9 mouse cellular contexts compared by ENCODE assay signal in the genomic region with DNA sequence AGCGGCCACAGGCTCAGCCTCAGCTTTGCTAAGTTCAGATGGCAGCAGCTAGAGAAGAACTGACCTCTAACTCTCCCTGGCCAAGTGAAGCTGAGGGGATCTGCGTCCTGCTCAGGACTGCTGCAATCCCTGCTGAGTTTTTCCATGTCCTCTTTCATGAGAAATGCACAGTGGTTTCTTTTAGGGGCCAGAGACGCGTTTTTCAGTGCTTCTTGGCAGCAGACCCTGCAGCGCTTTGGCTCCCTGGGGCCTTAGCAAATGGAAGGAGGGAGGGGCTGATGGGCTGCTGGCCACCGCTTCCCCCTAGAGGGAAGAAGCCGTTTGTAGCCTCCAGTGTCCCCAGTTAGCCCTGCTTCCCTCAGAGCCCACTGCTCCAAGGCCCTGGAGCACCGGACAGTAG. TPM values are rescaled to one million over a fixed set of nuclear protein-coding genes. Genes with fewer than 3 reads are reported as not detected.
DNase-seq lines count a peak whose midpoint lies in the region; ATAC-seq and TF ChIP-seq lines count a peak whose summit lies in the region.
"Had no signal": no experiment of that assay in that cellular context is flagged by ENCODE, and none has a peak within 500 bp of the region (broad histone marks: within the 10 kb centered on the region; RNA-seq: fewer than 3 reads in every experiment).

No protein-coding gene starts in this region.

- peak overlapping the region; percentile 11; the same call in 1 of the 2 replicates for H3K4me2 ChIP-seq in forebrain, embryonic 16.5 days (ENCODE audit: low read length)
- H3K4me2 ChIP-seq in hindbrain, embryonic 11.5 days (replicated peaks; ENCODE audit: low read depth, low read length), result no peak overlapping the region
- no peak overlapping the region for H3K4me2 ChIP-seq in midbrain, embryonic 14.5 days (ENCODE audit: low read length)
- H3K4me2 ChIP-seq in liver, postnatal 0 days (ENCODE audit: low read depth, low read length), result no peak overlapping the region

- H3K4me1 ChIP-seq in forebrain, embryonic 16.5 days (replicated peaks; ENCODE audit: control insufficient read depth, insufficient read depth, low read length), result peaks cover 32% of the 10 kb centered on the region
- H3K4me1 ChIP-seq in hindbrain, embryonic 11.5 days (replicated peaks; ENCODE audit: control insufficient read depth, insufficient read depth, low read length), result peaks cover 8% of the 10 kb centered on the region; the same call in 1 of the 2 replicates
- H3K4me1 ChIP-seq in midbrain, embryonic 14.5 days (ENCODE audit: control insufficient read depth, insufficient read depth, low read length), result peaks cover 24% of the 10 kb centered on the region
- no peaks in the 10 kb centered on the region for H3K4me1 ChIP-seq in liver, postnatal 0 days (ENCODE audit: insufficient read depth)

- TF ChIP-seq EP300 in liver, postnatal 0 days (IDR thresholded peaks at IDR 0.05; ENCODE audit: low read depth), result no peak

- no peaks in the 10 kb centered on the region for H3K27me3 ChIP-seq in forebrain, embryonic 16.5 days (replicated peaks; ENCODE audit: control insufficient read depth, insufficient read depth, low read length)
- H3K27me3 ChIP-seq in hindbrain, embryonic 11.5 days (ENCODE audit: control insufficient read depth, insufficient read depth, low read length), result peaks cover 14% of the 10 kb centered on the region; the same call in 1 of the 2 replicates
- no peaks in the 10 kb centered on the region for H3K27me3 ChIP-seq in midbrain, embryonic 14.5 days (ENCODE audit: control insufficient read depth, insufficient read depth, low read length)
- no peaks in the 10 kb centered on the region for H3K27me3 ChIP-seq in liver, postnatal 0 days (ENCODE audit: insufficient read depth, low read length)

- peak; percentile 9 for DNase-seq in embryo, embryonic 10 days (ENCODE audit: low spot score)
- DNase-seq in embryo, embryonic 11 days, result no peak
- DNase-seq in MN1 (ENCODE audit: low spot score), result peak; percentile 18
- peak; percentile 16 for DNase-seq in hindbrain, embryonic 11.5 days (ENCODE audit: low spot score)
- peak; percentile 51 for DNase-seq in midbrain, embryonic 14.5 days
- no peak for DNase-seq in liver, postnatal 0 days
- no peak for DNase-seq in spleen, postnatal 14 days (ENCODE audit: low spot score in 2 of 2)

- peak overlapping the region; percentile 37 for H3K27ac ChIP-seq in forebrain, embryonic 16.5 days (ENCODE audit: low read length)
- H3K27ac ChIP-seq in hindbrain, embryonic 11.5 days (ENCODE audit: low read depth, low read length), result no peak overlapping the region
- peak overlapping the region; percentile 5; the same call in 1 of the 2 replicates for H3K27ac ChIP-seq in midbrain, embryonic 14.5 days (replicated peaks; ENCODE audit: low read depth, low read length)
- H3K27ac ChIP-seq in liver, postnatal 0 days (ENCODE audit: low read depth), result no peak overlapping the region
- H3K27ac ChIP-seq: liver, embryonic 14.5 days had no signal

- no peak for TF ChIP-seq CTCF in liver, postnatal 0 days (IDR thresholded peaks at IDR 0.05; ENCODE audit: low read depth)

- 0 out of 2 replicates have a peak overlapping the region, but pooled peaks have one; percentile 17 for H3K9ac ChIP-seq in forebrain, embryonic 16.5 days (replicated peaks; ENCODE audit: low read depth, low read length)
- H3K9ac ChIP-seq in hindbrain, embryonic 11.5 days (ENCODE audit: low read depth, low read length), result no peak overlapping the region
- no peak overlapping the region for H3K9ac ChIP-seq in midbrain, embryonic 14.5 days (replicated peaks; ENCODE audit: low read length)
- no peak overlapping the region; the same call in 1 of the 2 replicates for H3K9ac ChIP-seq in liver, postnatal 0 days (replicated peaks)
- H3K9ac ChIP-seq: liver, embryonic 14.5 days had no signal

- peak; percentile 31; the same call in 1 of the 2 replicates for ATAC-seq in forebrain, embryonic 16.5 days
- ATAC-seq in hindbrain, embryonic 11.5 days (ENCODE audit: low FRiP score), result no peak
- ATAC-seq in midbrain, embryonic 14.5 days (ENCODE audit: low FRiP score, low TSS enrichment), result no peak
- ATAC-seq in liver, postnatal 0 days, result no peak

- no peaks in the 10 kb centered on the region for H3K9me3 ChIP-seq in forebrain, embryonic 16.5 days (ENCODE audit: control insufficient read depth, low read length)
- no peaks in the 10 kb centered on the region for H3K9me3 ChIP-seq in hindbrain, embryonic 11.5 days (ENCODE audit: control insufficient read depth, low read length)
- H3K9me3 ChIP-seq in midbrain, embryonic 14.5 days (ENCODE audit: control insufficient read depth, low read length), result no peaks in the 10 kb centered on the region
- no peaks in the 10 kb centered on the region for H3K9me3 ChIP-seq in liver, postnatal 0 days (ENCODE audit: low read length)

- 12% methylated on average over 8 of the region's 8 CpGs for WGBS in forebrain, embryonic 16.5 days
- WGBS in hindbrain, embryonic 11.5 days, result 7% methylated on average over 8 of the region's 8 CpGs
- WGBS in midbrain, embryonic 14.5 days, result 7% methylated on average over 8 of the region's 8 CpGs
- WGBS in liver, postnatal 0 days (ENCODE audit: insufficient replicate concordance), result 45% methylated on average over 8 of the region's 8 CpGs

- no peaks in the 10 kb centered on the region; the same call in 1 of the 2 replicates for H3K36me3 ChIP-seq in forebrain, embryonic 16.5 days (ENCODE audit: control insufficient read depth, insufficient read depth)
- H3K36me3 ChIP-seq in hindbrain, embryonic 11.5 days (ENCODE audit: control insufficient read depth, insufficient read depth, low read length), result no peaks in the 10 kb centered on the region
- H3K36me3 ChIP-seq in midbrain, embryonic 14.5 days (ENCODE audit: control insufficient read depth, insufficient read depth, low read length), result no peaks in the 10 kb centered on the region
- H3K36me3 ChIP-seq in liver, postnatal 0 days (replicated peaks; ENCODE audit: insufficient read depth, low read length), result no peaks in the 10 kb centered on the region

- no peak overlapping the region for H3K4me3 ChIP-seq in forebrain, embryonic 16.5 days (replicated peaks; ENCODE audit: low read length)
- H3K4me3 ChIP-seq in hindbrain, embryonic 11.5 days (ENCODE audit: low read depth, low read length), result no peak overlapping the region
- H3K4me3 ChIP-seq in midbrain, embryonic 14.5 days (replicated peaks; ENCODE audit: low read depth, low read length), result no peak overlapping the region
- no peak overlapping the region for H3K4me3 ChIP-seq in liver, postnatal 0 days (ENCODE audit: low read depth, low read length)

RNA-seq across cellular contexts. Expression of a gene that starts 10.4 kb away (rescaled TPM):
- 4.7 and 5.0 TPM in 2 replicates for polyA plus RNA-seq in forebrain, embryonic 16.5 days (2015; fragmentation: Nextera tagmentation; extraction: Ambion mirVana)
- 0.57 and 1.5 TPM in 2 replicates for polyA plus RNA-seq in hindbrain, embryonic 11.5 days (2014; fragmentation: Nextera tagmentation; extraction: Ambion mirVana)
- 3.2 and 7.1 TPM in 2 replicates for polyA plus RNA-seq in midbrain, embryonic 14.5 days (2014; fragmentation: Nextera tagmentation; extraction: Ambion mirVana)
- polyA plus RNA-seq in liver, postnatal 0 days (2015; fragmentation: Nextera tagmentation; extraction: Ambion mirVana), result 0.19 and 0.33 TPM in 2 replicates

RNA-seq across cellular contexts. Expression of a gene that starts 36.5 kb away (rescaled TPM):
- 98.0 and 103 TPM in 2 replicates for polyA plus RNA-seq in forebrain, embryonic 16.5 days (2015; fragmentation: Nextera tagmentation; extraction: Ambion mirVana)
- polyA plus RNA-seq in hindbrain, embryonic 11.5 days (2014; fragmentation: Nextera tagmentation; extraction: Ambion mirVana), result 88.9 and 90.1 TPM in 2 replicates
- 101 and 104 TPM in 2 replicates for polyA plus RNA-seq in midbrain, embryonic 14.5 days (2014; fragmentation: Nextera tagmentation; extraction: Ambion mirVana)
- polyA plus RNA-seq in liver, postnatal 0 days (2015; fragmentation: Nextera tagmentation; extraction: Ambion mirVana), result 17.6 and 17.7 TPM in 2 replicates

Comparison
In these comparisons a context has a peak if more than half of its experiments do, and no peak if none do; other contexts are left out.
1. DNase-seq: peak in embryo, embryonic 10 days (single experiment), MN1 (single experiment), hindbrain, embryonic 11.5 days (single experiment) and midbrain, embryonic 14.5 days (single experiment); none in embryo, embryonic 11 days (single experiment), liver, postnatal 0 days (single experiment) and spleen, postnatal 14 days (0 of 2).
2. H3K27ac ChIP-seq: peak in forebrain, embryonic 16.5 days (single experiment) and midbrain, embryonic 14.5 days (single experiment); none in hindbrain, embryonic 11.5 days (single experiment) and liver, postnatal 0 days (single experiment).